Mouse (Mus musculus) A20 (cell line): ENCODE measurements around the gene Yipf7.

Source experiments
- DNase-seq: peaks from one replicate; pipeline ENCODE4 v3.0.0-alpha.2; 2011; ENCODE audit warnings: low read depth, low spot score

Yipf7 gene

DNA sequence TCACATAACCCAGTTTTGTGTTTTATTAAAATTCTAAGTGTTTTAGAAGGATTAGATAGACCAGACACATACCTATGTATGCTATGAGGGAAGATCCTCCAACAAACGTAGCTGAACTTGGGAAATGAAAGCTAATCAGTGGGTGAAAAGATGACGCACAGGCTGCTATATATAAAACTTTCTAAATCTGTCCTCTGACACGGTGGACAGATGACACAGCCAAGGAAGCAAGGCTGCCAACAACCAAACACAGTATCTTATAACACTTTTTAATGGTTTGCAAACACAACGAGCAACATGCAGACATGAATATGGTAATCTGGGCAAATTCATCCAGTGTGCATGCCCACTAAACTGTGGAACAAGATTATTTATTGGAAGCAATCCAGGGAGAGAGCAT lies at the start of gene Yipf7:
TSS of gene Yipf7 (minus strand) at position 160 of the 400 bp plus-strand sequence.
- no peak for DNase-seq

DNA sequence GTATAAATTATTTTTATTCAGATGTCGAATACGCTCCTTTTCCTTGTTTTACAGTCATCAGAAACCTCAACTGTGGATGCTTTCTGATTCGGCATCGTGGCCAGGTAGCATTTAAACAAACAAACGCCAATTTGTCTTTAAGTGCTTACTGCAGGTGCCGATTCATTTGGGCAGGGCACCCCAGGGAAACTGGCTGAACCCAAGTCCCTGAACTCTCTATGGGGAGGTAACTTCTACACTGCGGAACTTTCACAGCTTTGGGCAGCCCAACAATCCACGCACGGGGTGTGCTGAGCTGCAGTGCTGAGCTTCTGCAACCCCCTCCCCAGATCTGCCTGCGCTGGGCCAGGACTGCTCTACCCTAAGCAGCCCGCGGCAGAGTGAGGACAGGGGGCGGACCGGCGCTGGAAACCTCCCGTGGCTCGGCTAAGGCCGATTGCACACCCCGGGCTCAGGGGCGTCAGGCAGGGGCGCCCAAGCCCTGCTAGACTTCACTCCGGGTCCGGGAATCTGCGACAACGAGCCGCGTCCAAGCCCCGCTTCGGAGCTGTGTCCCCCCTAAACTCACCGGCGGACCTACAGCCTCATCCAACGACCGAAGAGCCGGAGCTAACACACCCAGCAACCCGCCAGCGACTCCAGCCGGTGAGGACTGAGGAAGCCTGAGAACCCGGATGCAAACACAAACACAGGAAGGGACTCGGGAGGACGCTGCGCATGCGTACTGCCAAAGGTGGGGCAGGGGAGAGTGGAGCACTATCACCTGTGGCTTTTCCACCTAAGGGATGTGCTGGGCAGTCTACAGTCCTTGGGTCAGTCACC lies 49.4 kb upstream of the Yipf7 start, which contains the start of gene Gnpda2:
TSS of gene Gnpda2 (minus strand) at position 701 of the 822 bp plus-strand sequence.
- peak; percentile 80 for DNase-seq

DNA sequence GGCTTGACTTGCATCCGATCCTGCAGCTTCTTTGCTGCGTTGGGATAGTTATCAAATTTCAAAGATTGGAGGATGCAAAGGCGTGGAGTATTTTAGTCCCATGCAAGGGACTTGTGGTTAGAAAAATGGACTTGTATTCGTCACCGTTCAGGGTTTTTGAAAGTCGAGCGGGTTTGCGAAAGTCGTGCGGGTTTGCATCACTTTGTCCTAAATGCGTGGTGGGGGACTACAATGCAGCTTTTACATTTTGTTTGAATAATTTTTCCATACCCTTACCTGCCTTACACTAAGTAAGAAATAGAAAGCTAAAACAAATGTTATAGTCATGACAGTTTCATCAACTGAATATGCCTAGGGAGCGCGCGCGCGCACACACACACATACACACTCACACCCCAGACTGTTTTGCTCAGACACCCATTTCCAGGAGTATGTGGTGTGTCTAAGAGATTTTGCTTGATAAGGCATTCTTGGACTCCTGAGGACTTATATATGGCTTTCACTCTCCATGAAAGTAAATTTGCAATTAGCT lies 15.0 kb upstream of the Yipf7 start:
- DNase-seq, result peak; percentile 67

DNA sequence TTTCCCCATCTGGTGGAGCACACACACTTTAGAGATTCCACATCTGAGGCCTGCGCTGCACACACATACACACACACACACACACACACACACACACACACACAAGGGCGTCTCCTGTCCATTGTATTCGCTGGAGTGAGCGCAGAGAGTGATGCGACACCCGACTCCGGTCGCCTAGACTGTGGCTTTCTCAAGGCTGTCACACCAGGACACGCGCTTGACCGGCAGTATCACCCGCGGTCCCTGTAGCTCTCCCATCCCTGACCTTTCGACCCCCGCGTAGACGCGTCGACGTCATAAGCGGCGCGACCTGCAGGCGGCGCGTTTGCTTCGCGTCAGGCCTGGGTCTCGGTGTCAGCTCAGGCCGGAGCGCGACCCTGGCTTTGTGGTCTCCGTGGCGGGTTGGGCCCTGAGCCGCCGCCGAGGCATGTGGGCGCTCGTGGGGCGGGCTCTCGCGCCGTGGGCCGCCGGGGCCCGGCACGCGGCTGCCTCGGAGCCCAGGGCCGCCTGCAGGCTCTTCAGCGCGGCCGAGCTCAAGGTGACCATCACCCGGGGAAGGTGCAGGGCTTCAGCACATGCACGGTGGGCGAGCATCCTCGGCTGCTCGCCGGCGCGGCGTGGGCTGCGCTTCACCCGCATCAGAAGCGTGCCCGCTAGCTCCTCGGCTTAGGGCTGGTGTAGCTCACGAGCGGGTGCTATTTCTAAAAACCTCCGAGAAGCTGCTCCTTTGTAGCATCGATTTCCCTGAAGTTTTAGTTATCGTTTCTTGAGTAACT lies 14.4 kb upstream of the Yipf7 start, which contains the start of gene Guf1:
TSS of gene Guf1 (plus strand) at position 296 of the 776 bp plus-strand sequence.
- DNase-seq, result peak; percentile 95

DNA sequence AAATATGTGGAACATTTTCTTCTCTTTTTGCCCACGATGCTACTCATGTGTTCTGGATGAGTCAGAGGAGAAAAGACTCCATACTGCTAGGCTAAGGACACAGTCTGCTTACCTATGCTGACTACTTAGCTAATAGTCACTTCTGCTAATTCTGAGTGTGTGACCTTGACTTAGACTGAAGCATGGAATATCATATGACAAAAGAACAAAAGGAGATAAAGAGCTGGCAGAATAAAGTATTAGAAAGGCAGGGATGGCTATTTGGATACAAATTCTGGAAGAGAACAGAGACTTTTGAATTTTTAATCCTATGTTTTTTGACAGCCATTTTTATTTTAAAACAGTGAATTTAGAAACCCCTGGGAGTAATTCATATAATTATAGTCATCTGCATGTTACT lies 768 bp downstream of the Yipf7 start:
- no peak for DNase-seq

DNA sequence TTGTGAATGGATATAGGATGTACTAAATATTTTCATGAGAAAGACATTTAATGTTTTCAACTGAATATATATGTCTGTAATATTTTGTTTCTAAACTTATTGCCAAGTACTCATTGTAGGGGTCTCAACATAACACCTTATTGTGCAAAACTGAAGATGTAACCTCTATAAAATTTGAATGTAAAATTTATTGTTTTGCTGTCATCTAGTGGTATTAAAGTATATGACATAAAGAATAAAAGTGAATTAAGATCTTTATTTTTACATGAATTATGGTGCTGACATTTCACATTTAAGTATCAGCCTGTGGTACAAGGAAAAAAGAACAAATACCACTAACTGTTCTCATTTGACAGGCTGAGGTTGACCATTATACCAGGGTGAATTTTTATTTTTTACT lies 18.5 kb downstream of the Yipf7 start:
- DNase-seq, result peak; percentile 12

DNA sequence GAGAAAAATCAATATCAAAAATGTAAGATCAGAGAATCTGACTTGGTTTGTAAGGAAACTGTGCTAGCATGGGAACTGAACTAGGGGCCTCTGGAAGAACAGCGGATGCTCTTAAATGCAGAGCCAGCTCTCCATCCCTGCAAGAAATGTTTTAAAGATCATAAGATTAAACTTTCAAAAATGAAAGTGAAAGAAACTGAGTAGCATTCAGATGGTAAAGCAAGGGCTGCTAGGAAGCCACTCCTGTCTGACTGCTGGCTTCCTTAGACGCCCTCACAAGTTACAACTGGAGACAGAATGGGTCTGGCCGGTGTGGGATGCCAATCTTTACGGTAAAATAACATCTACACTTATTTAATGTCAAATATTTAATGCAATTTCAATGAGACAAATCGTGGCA lies 20.4 kb downstream of the Yipf7 start:
- peak; percentile 63 for DNase-seq

DNA sequence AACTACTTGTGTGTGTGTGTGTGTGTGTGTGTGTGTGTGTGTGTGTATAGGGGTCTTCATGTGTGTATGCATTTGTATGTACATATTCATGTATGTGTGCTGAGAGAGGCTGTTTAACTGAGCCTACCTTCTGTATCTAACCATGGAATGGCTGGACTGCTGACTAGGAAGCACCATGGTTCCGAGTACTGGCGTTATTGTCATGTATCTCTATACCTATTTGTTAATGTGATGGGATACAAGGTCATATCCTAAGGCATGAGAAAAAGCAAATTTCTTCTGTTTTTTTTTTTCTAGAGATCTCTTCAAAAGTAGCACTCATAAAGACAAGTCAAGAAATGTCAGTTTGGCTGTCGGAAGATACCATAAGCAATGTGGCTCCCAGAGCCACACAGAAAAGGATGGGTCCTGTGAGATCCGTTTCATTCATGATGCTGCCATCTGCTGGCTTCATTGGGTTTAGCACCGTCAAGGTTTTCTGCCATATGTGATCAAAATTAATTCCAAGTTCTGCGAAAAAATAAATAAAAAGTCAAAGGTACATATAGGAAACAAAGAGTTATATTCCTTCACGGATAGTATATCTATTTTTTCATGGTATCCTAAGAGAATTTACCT lies 21.7 kb downstream of the Yipf7 start:
- DNase-seq, result peak; percentile 81

DNA sequence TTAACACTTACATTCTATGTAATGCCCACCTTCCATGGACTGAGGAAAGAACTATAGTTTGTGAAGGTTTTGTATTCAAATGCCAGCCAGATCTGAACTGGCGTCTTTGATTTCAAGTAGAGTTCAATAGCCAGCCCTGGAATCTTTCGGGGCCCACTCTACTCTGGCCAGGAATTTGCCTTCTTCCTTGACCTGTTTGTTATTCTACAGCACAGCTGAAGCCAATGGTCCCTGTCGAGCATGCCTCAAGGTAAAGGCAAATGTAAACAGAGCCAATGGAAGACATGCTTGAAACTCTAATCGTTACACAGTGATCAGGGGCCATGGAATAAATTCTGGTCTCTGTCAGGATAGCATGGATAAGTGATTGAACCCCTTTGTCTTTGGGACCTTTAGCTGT lies 30.2 kb downstream of the Yipf7 start:
- DNase-seq, result no peak

DNA sequence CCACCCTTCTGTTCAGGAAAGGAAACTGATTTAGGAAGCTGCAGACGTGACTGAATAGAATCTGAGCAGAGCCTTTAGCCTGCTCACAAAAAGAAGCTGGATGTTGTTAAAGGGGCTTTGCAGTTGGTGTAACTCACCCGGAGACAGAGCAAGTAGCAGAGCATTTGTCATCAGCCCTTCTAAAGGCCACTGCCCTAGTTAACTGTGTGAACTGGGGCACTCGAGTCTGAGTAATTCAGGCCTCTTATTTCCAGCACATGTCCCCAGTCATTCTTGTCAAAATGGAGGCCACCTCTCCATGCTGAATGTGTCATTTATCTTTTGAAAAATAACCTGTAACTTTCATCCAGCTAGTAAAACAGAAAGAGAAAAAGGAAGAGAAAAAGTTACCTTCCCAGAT lies 30.8 kb downstream of the Yipf7 start:
- no peak for DNase-seq

DNA sequence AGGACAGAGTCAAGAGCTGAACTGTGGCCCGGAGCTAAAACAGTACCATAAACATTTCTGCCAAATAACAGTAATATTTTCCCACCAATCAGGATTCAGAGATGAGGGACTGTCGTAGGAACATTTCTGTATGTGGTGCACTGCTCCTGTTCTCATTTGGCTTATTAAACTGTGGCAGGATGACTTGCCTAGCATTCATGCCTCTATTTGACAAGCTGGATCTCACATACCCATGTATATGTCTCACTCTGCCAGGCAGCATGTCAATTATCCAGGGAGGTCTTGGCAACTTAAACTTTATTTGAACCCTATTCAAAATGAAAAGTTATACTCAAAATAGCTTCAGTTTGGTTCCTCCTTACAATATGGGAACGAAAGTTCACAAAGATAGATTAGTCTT lies 35.4 kb downstream of the Yipf7 start:
- no peak for DNase-seq

DNA sequence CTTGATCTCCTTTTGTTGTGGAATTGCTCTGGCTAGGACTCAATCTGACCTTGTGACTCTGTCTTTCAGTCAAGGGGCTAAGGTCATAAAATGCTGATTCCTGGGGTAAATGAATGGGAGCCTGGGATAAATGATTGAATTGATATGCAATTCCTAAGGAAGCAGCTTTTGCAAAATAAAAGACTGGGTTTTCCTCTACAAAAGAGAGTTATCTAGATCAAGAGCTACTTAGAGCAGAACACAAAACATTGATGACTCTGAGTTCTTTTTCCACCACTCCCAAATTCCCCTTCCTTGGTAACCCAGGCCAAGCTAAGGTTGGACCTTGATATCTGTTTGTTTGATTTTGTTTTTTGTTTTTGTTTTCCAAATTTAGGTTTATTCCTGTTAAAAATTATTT lies 53.4 kb downstream of the Yipf7 start:
- DNase-seq, result no peak

DNA sequence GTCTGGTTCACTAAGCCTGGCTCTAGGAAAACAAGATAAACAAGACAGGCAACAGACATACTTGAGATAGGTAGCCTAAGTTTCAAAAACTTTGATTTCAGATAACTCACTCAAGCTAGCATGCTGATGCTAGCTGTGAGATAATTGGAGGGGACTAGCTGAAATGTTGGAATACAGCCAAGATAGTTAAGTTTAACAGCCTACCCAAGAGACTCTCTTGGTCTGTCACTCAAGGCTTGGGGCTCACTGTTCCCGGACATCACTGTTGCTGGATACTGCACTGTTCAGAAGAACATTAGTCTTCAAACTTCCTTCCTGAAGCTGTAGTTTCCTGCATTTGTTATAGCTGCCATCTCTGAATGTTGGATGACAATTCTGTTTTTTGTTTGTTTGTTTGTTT lies 74.9 kb downstream of the Yipf7 start:
- DNase-seq, result no peak
